Mouse (Mus musculus) intestine, embryonic 15.5 days (tissue): ENCODE results near the gene Hrc. TPM values are rescaled to one million over a fixed set of nuclear protein-coding genes. Genes with fewer than 3 reads are reported as not detected.
"Not testable (repeated sequence)": the region's sequence is repeated elsewhere in the genome, so short reads cannot be mapped to it uniquely, and the experiment has no call there.

ENCODE experiments used
- ATAC-seq: fragments of 200-750 bp; cut with Nextera tagmentation; 2 replicates; pipeline ENCODE4 v1.8.0; 2017; ENCODE audit warnings: moderate TSS enrichment, moderate library complexity
- H3K27ac ChIP-seq: fragments of 300-500 bp; sonication (generic); 2 replicates; pipeline ENCODE4 v1.5.1; 2015; ENCODE audit warnings: mild to moderate bottlenecking, inconsistent platforms
- H3K27me3 ChIP-seq: fragments of 300-500 bp; sonication (generic); replicated peaks from 2 replicates; pipeline ENCODE4 v1.6.1; 2015; ENCODE audit warnings: inconsistent platforms
- H3K36me3 ChIP-seq: fragments of 300-500 bp; sonication (generic); 2 replicates; pipeline ENCODE4 v1.6.1; 2015; ENCODE audit warnings: inconsistent platforms
- H3K4me1 ChIP-seq: fragments of 300-500 bp; sonication (generic); replicated peaks from 2 replicates; pipeline ENCODE4 v1.6.1; 2015; ENCODE audit warnings: inconsistent platforms
- H3K4me2 ChIP-seq: fragments of 300-500 bp; sonication (generic); replicated peaks from 2 replicates; pipeline ENCODE4 v1.6.1; 2015; ENCODE audit warnings: mild to moderate bottlenecking, inconsistent platforms
- H3K4me3 ChIP-seq: fragments of 300-500 bp; sonication (generic); replicated peaks from 2 replicates; pipeline ENCODE4 v1.5.1; 2015; ENCODE audit warnings: inconsistent platforms
- H3K9ac ChIP-seq: fragments of 300-500 bp; sonication (generic); 2 replicates; pipeline ENCODE4 v1.6.1; 2015; ENCODE audit warnings: inconsistent platforms
- H3K9me3 ChIP-seq: fragments of 300-500 bp; sonication (generic); 2 replicates; pipeline ENCODE4 v1.6.1; 2016; ENCODE audit warnings: inconsistent platforms
- WGBS: fragments of 180-500 bp; shearing (Covaris S2); methylation state at CpG from one replicate; pipeline ENCODE4 v1.1.7; 2015; 5-methylcytosine and 5-hydroxymethylcytosine counted together
- polyA plus RNA-seq: library from polyadenylated mRNA; unstranded; fragments of >200 nt; fragmentation: Nextera tagmentation; extraction: Ambion mirVana; gene quantifications from 2 replicates; pipeline ENCODE4 v1.2.1, GENCODE M21; 2015

Hrc gene
- polyA plus RNA-seq, 1 experiment from 2014 or later = 0.97 TPM

DNA sequence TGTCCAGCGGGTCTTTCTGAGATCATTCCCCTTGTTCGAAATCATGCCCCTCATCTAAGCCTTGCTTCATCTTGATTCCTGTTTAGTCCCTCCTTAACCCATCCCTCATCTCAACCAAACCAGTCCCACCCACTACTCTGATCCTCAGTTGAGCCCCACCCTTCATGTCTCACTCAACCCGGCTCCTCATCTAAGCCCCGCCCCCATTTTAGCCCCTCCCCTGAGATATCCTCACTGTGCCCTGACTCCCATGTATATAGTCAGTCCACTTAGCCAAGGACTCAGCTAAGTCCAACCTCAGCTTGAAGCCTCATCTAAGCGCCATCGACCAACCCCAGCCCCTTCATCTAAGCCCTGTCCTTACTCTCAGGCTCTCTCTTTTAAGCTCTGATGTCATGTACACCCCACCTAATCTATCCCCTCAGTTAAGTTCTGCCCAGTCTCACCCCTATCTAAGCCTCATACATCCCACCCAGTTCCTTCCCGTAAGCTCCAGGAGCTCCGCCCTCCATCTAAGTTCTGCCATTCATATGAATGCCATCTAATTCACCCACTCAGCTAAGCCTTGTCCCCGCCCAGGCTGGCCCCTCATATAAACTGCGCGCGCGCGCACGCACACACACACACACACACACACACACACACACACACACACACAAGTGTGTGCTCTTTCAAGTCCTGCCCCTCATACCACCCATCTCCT, 20.4 kb downstream of the Hrc start:
- no peaks in the 10 kb centered on the region for H3K36me3 ChIP-seq
- H3K4me1 ChIP-seq = no peaks in the 10 kb centered on the region
- H3K27ac ChIP-seq = no peak overlapping the region
- H3K4me2 ChIP-seq = no peak overlapping the region
- H3K4me3 ChIP-seq = no peak overlapping the region
- peak; percentile 32; the same call in 1 of the 2 replicates for ATAC-seq
- H3K9me3 ChIP-seq = no peaks in the 10 kb centered on the region
- peaks cover 7% of the 10 kb centered on the region for H3K27me3 ChIP-seq
- H3K9ac ChIP-seq = no peak overlapping the region
- 71% methylated on average over 15 of the region's 15 CpGs for WGBS

DNA sequence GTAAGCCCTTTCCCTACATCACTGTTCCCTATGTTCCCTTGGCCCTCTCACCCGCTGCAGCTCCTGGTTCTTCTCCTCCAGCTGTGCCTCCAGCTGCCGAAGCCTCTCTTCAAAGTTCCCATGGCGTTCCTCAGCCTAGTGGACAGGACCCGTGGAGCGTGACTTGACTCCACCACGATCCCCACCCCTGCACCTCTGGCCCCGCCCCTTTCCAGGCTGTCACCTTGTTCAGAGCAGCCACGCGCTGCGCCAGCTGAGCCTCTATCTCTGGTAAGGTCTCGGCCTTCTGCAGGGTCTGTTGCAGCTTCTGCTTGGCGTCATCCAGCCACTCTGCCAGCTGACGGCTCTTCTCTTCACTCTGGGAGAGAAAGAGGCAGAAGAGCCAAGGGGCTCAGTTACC, 21.0 kb downstream of the Hrc start:
- Histone ChIP-seq H3K9me3 (no peaks in the 10 kb centered on the region), H3K4me1 (0 out of 2 replicates have a peak, but pooled peaks cover 2% of the 10 kb centered on the region), H3K27me3 (peaks cover 12% of the 10 kb centered on the region), H3K4me2 (no peak overlapping the region), H3K4me3 (no peak overlapping the region), H3K36me3 (no peaks in the 10 kb centered on the region), H3K27ac (no peak overlapping the region), H3K9ac (no peak overlapping the region)
- WGBS = 51% methylated on average over 13 of the region's 13 CpGs
- no peak for ATAC-seq

DNA sequence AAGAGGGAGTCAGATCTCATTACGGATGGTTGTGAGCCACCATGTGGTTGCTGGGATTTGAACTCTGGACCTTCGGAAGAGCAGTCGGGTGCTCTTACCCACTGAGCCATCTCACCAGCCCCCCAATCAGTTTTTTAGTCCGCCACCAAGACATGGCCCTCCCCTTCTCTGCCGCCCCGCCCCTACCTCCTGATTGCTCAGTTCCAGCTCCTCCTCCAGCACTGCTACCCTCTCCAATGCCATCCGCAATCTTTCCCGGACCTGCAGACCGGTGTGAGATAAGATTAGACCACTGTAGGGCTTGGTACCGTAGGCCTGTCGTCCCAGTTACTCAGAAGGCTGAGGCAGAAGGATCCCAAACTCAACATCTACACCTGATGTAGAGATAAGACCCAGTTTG, 24.0 kb downstream of the Hrc start:
- Histone ChIP-seq H3K27me3 (peaks cover 24% of the 10 kb centered on the region), H3K4me1 (peaks cover 15% of the 10 kb centered on the region)
- H3K27ac ChIP-seq, H3K36me3 ChIP-seq, H3K9ac ChIP-seq, ATAC-seq, H3K4me2 ChIP-seq, H3K4me3 ChIP-seq, H3K9me3 ChIP-seq: not testable (repeated sequence)
- 55% methylated on average over 11 of the region's 11 CpGs for WGBS

DNA sequence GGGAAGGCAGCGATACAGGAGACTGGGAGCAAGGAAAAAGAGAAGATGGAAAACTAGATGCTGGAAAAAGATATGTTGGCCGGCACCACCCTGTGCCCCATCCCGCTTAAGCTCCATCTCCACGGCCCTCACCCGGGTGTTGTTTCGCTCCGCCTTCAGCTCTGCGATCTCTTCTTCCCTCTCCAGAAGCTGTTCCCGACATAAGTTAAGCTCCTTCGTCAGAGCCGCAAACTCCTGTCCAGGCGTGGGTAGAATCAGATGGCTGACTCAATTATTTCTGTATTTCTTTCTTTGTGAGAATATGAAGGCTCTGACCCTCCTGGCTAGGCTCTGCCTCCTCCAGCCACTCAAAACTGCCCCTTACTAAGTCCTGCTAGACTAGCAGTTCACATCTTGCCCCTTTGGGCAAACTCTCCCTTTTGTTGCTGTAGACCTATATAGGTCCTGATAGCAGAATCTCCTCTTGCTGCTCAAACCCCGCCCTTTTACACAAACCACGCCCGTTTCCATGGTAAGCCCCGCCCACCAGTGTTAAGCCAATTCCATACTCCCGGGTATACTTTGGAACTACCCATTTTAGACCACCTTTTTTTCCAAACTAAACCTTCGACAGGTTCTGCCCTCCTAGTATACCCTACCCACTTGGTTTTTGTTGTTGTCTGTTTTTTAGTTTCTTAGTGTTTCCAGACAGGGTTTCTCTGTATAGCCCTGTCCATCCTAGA, 25.5 kb downstream of the Hrc start:
- no peak overlapping the region for H3K9ac ChIP-seq
- ATAC-seq = 0 out of 2 replicates have a peak, but pooled peaks have one; percentile 0
- peak overlapping the region; percentile 95 for H3K4me2 ChIP-seq
- peaks cover 34% of the 10 kb centered on the region for H3K27me3 ChIP-seq
- H3K4me3 ChIP-seq = no peak overlapping the region
- H3K9me3 ChIP-seq = no peaks in the 10 kb centered on the region
- 50% methylated on average over 18 of the region's 18 CpGs for WGBS
- no peaks in the 10 kb centered on the region for H3K36me3 ChIP-seq
- H3K4me1 ChIP-seq = peaks cover 15% of the 10 kb centered on the region
- no peak overlapping the region for H3K27ac ChIP-seq

DNA sequence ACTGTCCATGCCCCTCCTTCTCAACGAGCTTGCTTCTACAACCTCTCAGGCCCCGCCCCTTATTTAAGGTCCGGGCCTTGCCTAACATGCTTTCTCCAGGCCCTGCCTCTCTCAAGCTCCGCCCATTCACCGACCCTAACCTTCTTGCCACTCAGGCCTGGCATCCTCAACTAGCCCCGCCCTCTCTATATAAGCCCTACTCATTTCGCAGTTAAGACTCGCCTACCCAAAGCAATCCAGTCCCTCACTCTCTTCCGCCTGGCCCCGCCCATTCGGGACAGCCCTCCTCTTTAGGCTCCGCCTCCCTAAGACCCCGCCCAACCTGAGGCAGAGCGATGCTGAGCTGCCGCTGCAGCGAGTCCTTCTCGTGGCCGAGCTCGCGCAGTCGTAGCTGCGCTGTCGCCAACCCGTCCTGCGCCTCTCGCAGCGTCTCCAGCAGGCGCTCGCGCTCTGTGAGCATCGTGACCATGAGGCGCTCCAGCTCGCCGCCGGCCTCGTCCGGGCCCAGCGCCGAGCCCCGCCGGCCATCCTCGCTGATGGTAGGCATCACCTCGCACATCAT, 26.2 kb downstream of the Hrc start:
- no peaks in the 10 kb centered on the region for H3K36me3 ChIP-seq
- H3K4me3 ChIP-seq = peak overlapping the region; percentile 47
- no peak overlapping the region for H3K27ac ChIP-seq
- under 1% methylated on average over 43 of the region's 43 CpGs for WGBS
- H3K9ac ChIP-seq = peak overlapping the region; percentile 43
- peak overlapping the region; percentile 95 for H3K4me2 ChIP-seq
- peak; percentile 82 for ATAC-seq
- H3K9me3 ChIP-seq = no peaks in the 10 kb centered on the region
- H3K27me3 ChIP-seq = peaks cover 39% of the 10 kb centered on the region
- H3K4me1 ChIP-seq = peaks cover 21% of the 10 kb centered on the region

DNA sequence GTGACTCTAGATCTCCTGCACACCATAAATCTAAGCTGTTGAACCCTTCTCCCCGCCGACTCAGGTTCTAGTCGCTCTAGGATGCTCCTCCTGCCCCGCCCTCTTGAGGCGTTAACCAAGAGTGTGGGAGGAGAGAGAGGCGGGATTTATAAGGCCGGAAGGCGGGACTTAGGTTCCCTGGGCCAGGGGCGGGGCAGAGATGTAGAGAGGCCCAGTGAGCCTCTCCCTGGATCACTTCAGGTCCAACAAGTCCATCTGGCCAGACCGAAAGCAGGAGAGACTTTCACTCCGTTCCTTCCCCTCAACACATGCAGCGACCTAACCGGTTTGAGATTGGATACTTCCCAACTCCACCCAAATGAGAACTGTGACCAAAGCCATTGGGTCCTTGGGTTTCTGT, 27.7 kb downstream of the Hrc start:
- no peak overlapping the region; the same call in 1 of the 2 replicates for H3K4me2 ChIP-seq
- no peak overlapping the region for H3K4me3 ChIP-seq
- H3K36me3 ChIP-seq = no peaks in the 10 kb centered on the region
- H3K4me1 ChIP-seq = peaks cover 30% of the 10 kb centered on the region
- ATAC-seq = peak; percentile 23
- no peaks in the 10 kb centered on the region for H3K9me3 ChIP-seq
- WGBS = 4% methylated on average over 13 of the region's 13 CpGs
- H3K27me3 ChIP-seq = peaks cover 39% of the 10 kb centered on the region
- no peak overlapping the region for H3K9ac ChIP-seq
- H3K27ac ChIP-seq = no peak overlapping the region

DNA sequence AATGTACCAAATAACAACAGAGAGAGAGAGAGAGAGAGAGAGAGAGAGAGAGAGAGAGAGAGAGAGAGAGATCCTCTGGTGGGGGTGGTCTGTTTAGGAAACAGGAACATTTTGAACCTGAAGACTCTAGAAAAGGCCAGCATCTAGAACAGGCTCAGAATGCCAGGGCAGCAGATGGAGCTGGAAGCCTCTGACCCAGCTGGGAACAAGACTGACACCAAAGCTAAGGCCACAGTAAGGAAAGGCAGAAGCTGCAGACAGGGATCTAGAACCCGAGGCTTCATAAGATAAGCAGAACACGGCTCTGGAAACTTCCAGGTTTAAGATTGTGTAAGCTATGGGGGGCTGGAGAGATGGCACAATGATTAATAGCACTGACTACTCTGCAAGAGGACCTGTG, 28.9 kb downstream of the Hrc start:
- H3K36me3 ChIP-seq = no peaks in the 10 kb centered on the region
- peaks cover 44% of the 10 kb centered on the region for H3K27me3 ChIP-seq
- no peak for ATAC-seq
- H3K4me1 ChIP-seq = peaks cover 34% of the 10 kb centered on the region
- no peak overlapping the region for H3K9ac ChIP-seq
- H3K27ac ChIP-seq = no peak overlapping the region
- no peaks in the 10 kb centered on the region for H3K9me3 ChIP-seq
- 79% methylated on average over 2 of the region's 2 CpGs for WGBS
- no peak overlapping the region for H3K4me2 ChIP-seq
- H3K4me3 ChIP-seq = no peak overlapping the region

DNA sequence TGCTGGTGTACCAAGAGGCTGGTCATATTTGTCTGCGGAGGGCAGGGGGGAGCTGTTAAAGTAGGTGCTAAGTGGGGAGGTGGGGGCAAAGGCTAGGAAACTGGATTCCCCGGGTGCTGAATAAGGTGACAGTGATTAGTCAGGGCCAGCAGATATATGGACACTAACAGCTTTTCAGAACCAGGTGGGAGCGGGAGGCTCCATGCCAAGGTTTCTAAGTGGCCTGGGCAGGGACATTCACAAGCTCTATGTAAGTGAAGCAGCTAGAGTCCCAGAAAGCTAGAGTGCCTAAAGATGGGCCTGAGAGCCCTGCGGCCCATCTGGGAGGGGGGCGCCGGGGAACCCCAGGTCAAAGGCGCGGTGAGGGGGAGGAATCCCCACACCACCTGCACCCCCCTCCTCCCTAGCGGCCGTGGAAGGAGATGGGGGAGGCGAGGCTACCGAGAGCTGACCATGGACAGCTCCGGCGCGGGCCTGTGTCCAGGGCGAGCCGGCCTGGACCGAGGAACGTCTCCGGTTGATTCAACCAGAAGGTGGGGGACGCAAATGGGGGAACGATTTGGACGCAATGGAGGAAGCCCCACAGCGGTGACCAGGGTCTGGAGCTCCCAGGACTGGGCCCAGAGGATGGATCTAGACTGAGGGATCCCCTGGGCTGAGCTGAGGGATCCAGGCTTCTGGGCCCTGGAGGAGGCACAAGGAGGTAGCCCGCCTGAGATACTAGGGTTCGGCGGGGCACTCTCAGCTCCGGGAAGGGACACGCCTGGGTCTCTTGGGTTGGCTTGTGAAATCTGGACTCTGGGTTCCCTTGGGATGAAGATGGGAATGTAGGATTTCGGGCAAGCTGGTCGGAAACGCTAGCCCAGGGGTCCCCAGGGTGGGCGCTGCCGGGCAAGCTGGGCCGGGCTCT, 30.9 kb downstream of the Hrc start:
- H3K4me1 ChIP-seq = peaks cover 38% of the 10 kb centered on the region
- no peak for ATAC-seq
- H3K27me3 ChIP-seq = peaks cover 38% of the 10 kb centered on the region

DNA sequence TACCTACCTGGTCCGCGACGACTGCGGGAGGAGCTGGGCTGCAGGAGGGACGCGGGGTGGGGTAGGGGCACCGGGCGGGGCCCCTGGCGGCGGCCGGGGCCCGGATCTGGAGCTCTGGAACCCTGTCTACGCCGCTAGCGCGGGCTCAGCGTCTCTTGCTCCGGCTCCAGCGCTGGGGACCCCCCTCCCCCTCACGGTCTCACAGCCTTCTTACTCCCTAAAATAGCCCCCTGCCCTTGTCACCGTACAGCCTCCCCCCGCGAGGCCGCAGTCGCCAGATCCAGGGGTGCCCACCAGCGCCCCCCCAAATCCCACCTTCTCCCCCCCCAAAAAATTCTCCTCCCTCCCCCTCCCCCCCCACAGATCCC, 31.5 kb downstream of the Hrc start, which contains the start of gene Ppfia3:
TSS of gene Ppfia3 (minus strand) at position 368 of the 368 bp plus-strand sequence.
- no peaks in the 10 kb centered on the region for H3K36me3 ChIP-seq
- ATAC-seq = peak; percentile 11; the same call in 1 of the 2 replicates
- H3K27me3 ChIP-seq = peaks cover 35% of the 10 kb centered on the region
- H3K27ac ChIP-seq = peak within 1 kb of the TSS; percentile 57; the same call in 1 of the 2 replicates
- peak within 1 kb of the TSS; percentile 59 for H3K4me3 ChIP-seq
- peak within 1 kb of the TSS; percentile 99 for H3K4me2 ChIP-seq
- H3K4me1 ChIP-seq = peaks cover 33% of the 10 kb centered on the region
- WGBS = under 1% methylated on average over 25 of the region's 26 CpGs
- no peaks in the 10 kb centered on the region for H3K9me3 ChIP-seq
- peak within 1 kb of the TSS; percentile 58 for H3K9ac ChIP-seq

More for the DNA sequence above, 30.9 kb downstream of the Hrc start:
- H3K36me3 ChIP-seq = no peaks in the 10 kb centered on the region
- H3K27ac ChIP-seq = no peak overlapping the region
- peak overlapping the region; percentile 58 for H3K9ac ChIP-seq
- H3K4me2 ChIP-seq = peak overlapping the region; percentile 99
- H3K4me3 ChIP-seq = peak overlapping the region; percentile 59
- H3K9me3 ChIP-seq = no peaks in the 10 kb centered on the region
- WGBS = 3% methylated on average over 35 of the region's 35 CpGs

DNA sequence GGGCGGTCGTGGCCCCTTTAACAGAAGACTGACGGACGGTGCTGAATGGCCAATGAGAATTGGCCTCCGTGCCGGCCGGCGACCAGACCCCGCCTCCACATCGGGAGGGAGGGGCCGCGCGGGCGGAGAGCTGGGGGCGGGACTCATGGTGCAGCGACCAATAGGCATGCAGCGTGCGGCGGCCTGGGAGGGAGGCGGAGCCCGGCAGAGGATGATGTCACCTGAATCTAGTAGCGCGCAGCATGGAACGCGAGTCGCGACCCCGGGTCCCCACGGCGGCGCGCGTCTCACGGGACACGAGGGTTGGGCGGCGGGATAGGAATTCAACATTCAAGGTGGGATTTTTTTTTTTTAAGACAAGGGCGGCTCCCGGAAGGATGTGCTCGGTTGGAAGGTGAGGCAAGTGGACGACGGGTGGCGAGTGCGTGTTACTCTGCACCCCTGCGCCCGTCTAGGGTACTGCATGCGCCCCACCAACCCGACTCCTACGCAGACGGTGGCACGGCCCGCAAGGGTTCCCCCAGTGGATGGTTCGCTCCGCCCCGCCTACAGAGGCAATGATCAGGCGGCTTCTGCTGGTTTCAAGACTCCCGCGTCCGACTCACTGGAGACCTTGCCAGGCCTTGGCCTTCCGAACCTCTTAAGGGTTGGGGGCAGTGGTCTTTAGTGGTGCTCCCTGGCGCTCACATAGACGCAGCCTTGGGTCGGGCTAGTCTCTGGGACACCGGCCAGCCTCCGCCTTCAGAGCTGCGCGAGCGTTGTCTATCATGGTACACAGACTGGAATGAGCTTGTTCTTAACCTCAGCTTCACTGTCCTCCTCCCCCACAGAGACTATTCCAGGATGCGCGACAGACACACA, 32.2 kb downstream of the Hrc start:
- Histone ChIP-seq H3K4me3 (peak overlapping the region; percentile 59), H3K9me3 (no peaks in the 10 kb centered on the region), H3K4me1 (peaks cover 29% of the 10 kb centered on the region), H3K9ac (peak overlapping the region; percentile 58), H3K27ac (peak overlapping the region; percentile 57; the same call in 1 of the 2 replicates), H3K4me2 (peak overlapping the region; percentile 99), H3K36me3 (peaks cover 3% of the 10 kb centered on the region; the same call in 1 of the 2 replicates), H3K27me3 (peaks cover 29% of the 10 kb centered on the region)
- WGBS = under 1% methylated on average over 70 of the region's 70 CpGs
- peak; percentile 88 for ATAC-seq

DNA sequence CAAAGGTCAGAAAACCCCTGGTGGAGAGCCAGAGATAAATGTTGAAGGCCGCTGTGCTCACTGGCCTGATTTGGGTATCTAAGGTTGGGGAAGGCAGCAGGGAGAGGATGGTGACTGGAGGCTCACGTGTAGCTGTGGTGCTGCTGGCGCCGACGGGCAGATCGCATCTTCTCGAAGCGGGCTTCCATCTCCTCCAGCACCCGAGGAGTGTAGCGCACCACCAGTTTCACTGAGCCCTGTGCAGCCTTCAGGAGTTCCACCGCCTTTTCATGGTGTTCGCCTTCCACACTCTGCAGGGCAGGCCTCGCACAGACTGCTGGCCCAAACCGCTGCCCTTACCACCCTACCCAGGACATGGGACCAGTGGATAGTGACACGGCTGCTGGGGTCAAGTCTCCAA, 33.1 kb downstream of the Hrc start:
- ATAC-seq = no peak
- H3K27me3 ChIP-seq = peaks cover 28% of the 10 kb centered on the region
- 84% methylated on average over 15 of the region's 15 CpGs for WGBS
- H3K9me3 ChIP-seq = no peaks in the 10 kb centered on the region
- H3K4me1 ChIP-seq = peaks cover 24% of the 10 kb centered on the region
- H3K9ac ChIP-seq = 0 out of 2 replicates have a peak overlapping the region, but pooled peaks have one; percentile 29
- H3K4me3 ChIP-seq = peak overlapping the region; percentile 59; the same call in 1 of the 2 replicates
- peak overlapping the region; percentile 99 for H3K4me2 ChIP-seq
- H3K36me3 ChIP-seq = peaks cover 7% of the 10 kb centered on the region; the same call in 1 of the 2 replicates
- H3K27ac ChIP-seq = no peak overlapping the region
